Mouse (Mus musculus): ENCODE data around the gene Plxdc2.

Plxdc2 gene

DNA sequence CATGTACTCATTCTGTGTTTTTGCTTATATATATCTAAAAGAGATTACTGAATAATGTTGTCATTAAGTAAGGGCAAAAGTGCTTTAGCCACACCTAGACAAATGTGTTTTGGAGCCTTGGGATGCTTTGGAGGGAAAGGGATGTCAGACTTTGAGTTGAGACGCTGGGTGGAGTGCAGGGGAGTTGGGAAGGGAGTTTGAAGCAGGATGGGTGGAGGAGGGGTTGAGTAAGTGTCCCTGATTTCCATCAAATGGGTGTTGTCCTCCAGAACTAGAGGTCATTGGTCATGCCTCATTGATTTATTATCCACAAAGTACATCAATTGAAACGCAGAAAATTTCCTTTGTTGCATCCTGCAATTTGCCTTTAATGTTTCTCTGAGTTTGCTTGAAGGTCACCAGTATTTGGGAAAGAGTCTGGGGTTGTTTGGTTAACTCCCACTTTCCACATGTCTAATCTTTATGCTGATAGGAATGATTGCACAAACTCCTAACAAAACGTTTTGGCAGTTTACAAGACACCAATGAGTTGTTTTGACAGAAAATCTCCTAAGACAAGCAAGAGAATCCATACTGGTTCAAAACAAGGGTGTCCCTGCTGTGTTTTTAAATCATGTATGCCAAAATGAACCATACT is 58.4 kb downstream of the Plxdc2 start:
- no peak for DNase-seq (ENCODE audit: low spot score in 2 of 2)

DNA sequence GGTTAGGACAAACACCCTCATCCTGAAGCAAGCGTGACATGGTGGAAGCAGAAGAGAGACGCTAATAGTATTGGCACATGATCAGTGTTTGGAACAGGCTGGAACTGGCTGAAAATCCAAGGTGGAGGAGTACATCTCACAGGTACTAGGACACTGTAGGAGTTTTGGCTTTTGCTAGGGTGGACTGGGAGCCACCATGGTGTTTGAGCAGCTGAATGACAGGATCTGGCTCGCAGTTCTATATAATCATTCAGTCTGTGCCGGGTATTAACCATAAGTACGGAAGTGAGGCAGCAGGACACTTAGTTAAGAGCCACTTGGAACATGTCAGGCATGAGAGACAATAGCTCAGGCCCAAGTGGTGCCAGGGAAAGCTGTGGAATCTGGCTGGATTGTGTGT is 82.9 kb downstream of the Plxdc2 start:
- DNase-seq (ENCODE audit: low spot score in 2 of 2): no peak

DNA sequence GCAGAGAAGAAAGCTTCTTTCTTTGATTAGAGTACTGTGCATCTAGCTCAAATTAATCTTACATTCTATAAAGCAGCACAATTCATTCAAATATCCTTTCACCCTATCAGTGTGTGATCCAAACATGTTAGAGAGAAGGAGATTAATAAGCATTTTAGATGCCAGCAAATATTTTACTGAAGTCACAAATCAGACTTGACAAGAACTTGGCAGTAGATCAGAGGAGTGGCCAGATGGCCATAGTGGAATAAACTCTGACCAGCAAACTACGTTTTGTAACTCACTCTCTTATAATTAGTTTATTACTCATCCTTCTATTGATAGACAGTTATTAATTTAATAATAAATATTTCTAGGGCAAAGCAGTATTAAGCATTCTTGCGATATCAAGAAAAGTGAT is 86.5 kb downstream of the Plxdc2 start:
- DNase-seq (ENCODE audit: low spot score in 2 of 2): no peak

DNA sequence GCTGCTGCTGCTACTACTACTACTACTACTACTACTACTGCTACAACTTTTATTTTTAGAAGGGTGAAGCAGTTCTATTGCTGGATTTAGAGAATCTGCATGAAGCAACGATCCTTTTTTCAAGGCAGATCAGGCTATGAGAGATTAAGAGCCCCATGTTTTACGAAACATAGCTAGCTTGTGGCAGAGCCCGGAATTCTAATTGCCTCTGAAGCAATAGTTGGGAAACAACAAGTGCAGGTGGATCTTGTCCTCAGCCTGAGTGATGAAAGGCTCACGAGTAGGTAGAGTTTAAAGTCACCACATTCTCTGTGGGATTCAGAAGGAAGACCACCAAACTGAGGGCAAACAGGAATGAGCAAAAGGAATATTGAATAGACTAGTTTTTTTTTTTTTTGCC is 91.8 kb downstream of the Plxdc2 start:
- no peak for DNase-seq (ENCODE audit: low spot score in 2 of 2)

DNA sequence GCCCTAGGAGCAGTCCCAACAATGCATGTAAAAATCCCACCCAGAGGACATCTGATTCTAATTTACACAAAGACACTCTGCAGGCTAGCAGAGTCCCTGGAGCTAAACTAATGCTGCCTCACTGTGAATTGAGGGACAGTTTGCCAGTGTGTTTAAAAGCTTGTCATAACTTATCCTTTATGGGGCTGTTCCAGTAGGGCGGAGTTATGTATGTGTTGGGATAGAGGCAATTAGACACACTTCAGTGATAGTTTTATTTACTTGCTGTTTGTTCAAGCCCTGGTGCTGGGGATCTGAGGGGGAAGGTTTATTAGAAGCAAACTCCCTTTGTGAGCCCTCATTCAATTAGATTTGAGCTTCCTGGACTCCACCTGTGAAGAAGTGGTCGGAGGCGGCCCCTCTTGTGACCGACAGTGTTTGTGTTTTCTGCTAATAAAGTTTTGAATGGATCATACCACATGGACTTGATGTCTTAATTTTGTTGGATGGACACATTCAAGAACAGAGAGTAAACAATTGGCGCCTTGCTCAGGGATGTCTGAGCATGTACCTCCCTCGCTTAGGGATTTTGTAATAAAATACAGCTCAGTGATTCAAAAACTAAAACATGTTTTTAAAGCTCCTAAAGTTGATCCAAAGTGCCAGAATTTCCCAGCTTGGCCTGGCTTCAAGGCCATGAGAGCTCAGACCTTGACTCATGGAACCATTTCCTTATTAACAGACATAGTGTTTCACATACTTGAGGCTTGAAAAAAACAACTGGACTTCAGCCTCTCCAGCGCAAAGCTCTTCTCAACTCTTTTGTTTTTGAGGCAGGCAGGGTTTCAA is 94.9 kb downstream of the Plxdc2 start:
- DNase-seq (ENCODE audit: low spot score in 2 of 2): no peak

DNA sequence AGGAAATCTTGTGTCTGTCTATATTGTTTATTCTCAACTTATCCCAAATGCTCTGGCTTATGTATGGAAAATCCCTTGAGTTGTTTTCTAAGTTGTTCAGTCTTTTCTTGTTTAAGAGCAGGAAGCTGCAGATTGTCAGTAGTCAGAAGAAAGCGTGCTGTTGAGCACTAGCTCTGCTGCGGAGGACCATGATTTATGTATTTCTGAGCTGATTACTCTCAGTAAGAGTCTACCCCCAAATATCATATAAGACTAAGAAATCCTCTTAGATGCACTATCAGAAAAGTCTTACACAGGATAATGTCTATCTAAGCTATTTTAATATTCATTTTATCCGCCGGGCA is 95.5 kb downstream of the Plxdc2 start:
- DNase-seq (ENCODE audit: low spot score in 2 of 2): no peak

DNA sequence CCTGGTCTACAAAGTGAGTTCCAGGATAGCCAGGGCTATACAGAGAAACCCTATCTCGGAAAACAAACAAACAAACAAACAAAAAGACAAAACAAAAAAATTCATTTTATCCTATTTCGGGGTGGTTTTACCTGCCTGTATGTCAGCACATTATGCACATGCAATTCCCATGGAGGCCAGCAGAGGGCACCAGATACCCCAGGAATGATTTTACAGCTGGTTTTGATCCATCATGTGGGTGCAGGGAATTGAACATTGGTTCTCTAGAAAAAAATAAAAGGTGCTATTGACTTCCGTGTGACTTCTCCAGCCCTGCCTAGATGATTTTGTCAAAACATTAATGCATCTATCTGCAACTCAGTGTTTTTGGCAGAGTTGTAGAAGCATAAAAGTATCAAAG is 96.0 kb downstream of the Plxdc2 start:
- no peak for DNase-seq (ENCODE audit: low spot score in 2 of 2)

DNA sequence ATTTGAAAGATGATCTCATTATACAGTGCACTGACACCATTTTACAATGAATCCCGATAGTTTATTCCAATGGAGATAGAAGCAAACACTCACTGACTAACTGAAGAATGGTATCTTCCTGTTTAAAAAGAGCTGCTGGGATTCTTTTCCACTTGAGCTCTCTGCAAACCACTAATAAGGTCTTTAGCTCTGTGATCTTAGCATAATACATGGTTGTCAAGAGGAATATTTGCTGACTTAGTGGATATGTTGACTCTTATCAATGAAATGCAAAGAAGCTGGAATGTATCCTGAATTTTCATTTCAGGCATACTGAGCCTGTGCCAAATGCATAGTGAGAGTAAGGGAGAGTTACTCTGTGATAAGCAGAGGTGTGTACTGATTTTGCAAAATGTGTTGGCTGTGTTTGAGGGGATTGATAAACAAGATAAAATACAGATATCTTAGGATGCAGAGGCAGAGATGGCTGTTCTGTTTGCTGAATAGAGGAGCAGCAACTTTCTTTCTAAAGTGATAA is 100.2 kb downstream of the Plxdc2 start:
- no peak for DNase-seq (ENCODE audit: low spot score in 2 of 2)

DNA sequence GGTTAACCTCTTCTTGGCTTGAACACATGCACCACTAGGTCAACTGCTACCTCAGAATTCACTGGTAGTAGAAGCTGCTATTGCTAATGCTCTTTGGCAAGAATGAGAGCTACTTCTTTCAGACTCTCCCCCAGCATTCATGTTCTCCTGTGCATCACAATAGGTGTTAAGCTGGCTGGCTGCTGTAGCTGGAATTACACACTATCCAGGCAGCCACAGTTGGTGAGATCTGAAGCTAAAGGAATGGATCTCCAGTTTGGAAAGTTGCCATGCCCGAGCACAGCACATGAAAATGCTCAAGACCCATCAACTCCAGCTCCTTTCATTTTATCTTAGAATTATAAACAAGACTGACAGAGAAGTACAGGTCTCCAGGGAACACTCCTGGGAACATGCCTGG is 103.4 kb downstream of the Plxdc2 start:
- no peak for DNase-seq (ENCODE audit: low spot score in 2 of 2)

DNA sequence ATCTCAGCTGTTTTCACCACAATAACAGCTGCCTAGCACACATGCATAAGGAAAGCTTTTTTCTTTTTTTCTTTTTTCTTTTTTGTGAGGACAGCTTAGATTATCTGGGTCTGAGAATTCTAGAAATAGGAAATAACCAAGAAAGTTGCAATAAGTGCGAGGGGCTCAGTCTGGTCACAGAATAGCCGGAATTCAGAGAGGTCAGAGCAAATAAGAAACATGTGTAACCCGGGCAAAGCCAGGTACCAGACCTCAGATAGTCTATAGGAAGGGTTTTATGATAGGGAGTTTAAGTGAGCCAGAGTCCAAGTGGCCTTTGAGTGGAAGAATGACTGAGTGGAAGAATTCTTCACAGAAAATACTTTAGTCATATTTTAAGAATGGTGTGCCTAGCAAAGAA is 114.0 kb downstream of the Plxdc2 start:
- no peak for DNase-seq (ENCODE audit: low spot score in 2 of 2)

DNA sequence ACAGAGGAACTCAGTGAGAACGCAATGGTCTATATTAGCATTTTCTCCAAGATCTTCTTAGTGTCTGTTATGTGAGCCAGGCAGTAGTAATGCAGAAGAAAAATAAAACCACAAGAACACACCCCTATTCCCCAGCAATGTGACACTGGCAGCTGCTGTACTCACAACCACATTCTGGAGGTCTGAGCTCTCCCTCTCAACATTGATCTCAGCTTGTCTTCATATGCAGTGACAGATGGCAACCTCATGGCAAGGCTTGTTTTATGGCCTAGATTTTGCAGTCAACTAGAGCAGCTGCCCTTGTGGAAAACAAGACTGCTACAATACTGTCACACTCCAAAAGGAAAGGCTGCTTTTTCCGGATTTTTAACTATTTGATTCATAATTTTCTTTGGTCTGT is 127.8 kb downstream of the Plxdc2 start:
- DNase-seq (ENCODE audit: low spot score in 2 of 2): no peak

DNA sequence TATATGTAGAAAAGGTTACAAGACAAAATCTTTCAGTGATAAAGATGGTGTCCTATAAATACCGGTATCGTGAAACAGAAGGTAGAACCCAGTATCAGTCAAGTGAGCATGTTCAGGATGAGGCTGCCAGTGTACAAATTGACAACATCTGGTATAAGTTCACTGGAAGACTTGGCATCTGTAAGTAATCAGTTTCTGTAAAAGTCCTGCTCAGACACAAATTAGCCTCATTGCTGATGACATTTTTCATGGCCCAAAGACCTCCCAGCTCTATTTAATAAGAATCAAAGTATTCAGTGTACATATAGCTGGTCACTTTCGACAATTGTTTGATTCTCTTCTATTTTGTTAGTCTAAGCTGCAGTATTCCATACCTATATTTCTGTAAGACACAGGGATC is 129.9 kb downstream of the Plxdc2 start:
- no peak for DNase-seq (ENCODE audit: low spot score in 2 of 2)

DNA sequence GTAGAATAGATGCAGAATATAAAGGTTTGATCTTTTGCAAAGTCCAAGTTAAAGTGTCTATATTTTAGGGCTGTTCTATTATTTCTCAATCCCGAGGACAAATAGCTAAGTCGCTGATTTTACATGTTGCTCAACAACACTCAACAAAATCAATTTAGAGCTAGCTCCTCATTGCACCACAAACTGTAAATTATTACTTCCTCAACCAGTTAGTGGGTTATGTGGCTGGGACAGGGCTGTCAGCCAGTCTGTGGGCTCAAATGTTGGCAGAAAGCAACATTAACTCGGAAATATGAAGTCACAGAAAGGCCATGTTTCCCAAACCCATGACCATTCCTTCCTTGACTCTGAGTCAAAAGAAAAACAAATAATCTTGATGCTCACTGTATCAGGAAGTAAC is 135.1 kb downstream of the Plxdc2 start:
- DNase-seq (ENCODE audit: low spot score in 2 of 2): no peak

DNA sequence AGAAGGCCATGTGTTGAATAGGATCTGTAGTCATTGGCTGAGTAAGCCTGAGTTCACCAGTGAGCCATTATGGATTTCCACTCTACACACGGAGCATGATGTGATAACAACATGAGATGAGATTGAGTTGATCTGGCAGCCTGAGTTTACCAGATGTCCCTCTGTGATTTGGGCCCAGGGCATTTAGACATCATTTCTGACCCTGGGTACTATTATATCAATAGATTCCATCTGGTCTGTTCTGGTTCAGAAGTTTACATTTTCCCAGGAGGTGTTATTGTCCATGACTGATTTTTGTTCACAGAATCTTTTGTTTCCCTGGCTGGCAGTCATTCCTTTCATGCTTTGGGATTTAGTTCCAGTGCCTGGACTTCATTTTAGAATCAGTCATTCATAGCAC is 146.7 kb downstream of the Plxdc2 start:
- no peak for DNase-seq (ENCODE audit: low spot score in 2 of 2)

DNA sequence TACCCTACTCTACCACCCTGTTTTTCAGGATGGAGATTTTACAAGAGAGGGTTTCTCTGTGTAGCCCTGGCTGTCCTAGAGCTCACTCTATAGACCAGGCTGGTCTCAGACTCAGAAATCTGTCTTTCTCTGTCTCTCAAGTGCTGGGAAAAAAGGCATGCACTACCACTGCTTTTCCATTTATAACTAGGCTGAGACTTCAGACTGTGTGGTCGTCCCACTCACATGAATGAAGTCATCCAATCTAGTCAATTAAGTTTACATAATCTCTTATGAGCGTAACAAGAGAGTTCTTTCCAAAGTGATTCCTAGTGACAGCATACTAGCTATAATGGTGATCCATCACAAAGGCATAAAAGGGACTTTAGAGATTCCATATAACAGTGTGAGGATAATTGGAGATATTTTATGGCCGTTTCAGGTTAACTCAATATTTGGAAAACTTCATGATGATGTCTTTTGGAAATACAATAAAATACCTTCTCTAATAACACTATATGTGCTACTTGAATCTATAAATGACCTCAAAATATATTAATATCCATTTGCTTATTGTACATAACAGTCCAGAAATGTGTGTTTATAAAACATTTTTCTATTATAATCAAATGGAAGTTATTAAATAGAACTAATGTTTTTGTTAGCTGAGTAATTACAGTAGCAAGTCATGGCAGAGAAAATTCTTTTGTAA is 151.6 kb downstream of the Plxdc2 start:
- DNase-seq (ENCODE audit: low spot score in 2 of 2): no peak

DNA sequence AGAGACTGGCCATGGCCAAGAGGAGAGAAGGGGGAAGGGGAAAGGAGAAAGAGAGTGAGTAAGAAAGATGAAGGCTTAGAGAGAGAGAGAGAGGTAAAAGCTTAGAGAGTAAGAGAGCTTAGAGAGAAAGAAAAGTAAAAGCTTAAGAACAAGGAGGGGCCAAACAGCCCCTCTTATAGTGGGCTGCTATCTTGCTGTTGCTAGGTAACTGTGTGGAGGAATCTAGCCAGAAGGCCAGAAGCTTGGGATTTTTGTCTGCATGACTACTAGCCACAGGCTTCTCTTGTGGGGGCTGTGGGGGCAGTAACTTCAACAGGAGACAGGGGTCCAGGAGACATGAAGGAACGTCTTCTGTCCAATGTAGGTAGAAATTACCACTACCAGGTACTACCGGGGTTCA is 162.0 kb downstream of the Plxdc2 start:
- no peak for DNase-seq (ENCODE audit: low spot score in 2 of 2)

DNA sequence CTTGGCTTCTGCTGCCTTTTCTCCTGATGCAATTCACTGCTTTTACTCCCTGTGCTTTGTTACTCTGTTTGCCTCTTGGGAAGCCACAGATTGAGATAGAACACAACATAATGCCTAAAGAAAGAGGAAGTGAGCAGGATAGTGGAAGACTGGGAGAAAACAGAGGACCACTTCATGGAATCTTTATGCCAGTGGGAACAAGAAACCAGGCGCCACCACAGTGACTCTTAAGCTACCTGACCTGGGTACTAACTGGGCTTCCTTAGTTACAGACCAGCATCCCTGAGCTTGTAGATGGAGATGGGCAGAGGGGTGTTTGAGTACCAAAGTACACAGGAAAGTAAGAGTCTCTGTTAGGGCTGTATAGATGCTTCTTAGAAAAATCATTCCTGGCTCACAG is 167.3 kb downstream of the Plxdc2 start:
- DNase-seq (ENCODE audit: low spot score in 2 of 2): no peak

DNA sequence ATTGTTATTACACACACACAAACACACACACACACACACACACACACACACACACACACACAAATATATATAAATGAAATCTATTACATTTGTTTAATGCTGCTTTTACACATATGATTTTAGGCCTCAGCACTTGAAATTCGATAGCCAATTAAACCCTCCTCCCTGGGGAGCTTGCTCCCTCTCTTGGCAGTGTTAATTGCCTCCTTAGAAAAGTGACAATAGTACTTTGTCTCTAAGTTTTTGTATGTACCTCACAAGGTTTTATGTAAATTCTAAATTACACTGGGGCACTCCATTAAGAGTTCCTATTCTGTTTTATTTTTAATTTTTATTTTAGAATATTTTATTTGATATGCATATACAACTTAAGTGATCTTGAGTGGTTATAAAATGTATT is 176.1 kb downstream of the Plxdc2 start:
- DNase-seq (ENCODE audit: low spot score in 2 of 2): no peak

DNA sequence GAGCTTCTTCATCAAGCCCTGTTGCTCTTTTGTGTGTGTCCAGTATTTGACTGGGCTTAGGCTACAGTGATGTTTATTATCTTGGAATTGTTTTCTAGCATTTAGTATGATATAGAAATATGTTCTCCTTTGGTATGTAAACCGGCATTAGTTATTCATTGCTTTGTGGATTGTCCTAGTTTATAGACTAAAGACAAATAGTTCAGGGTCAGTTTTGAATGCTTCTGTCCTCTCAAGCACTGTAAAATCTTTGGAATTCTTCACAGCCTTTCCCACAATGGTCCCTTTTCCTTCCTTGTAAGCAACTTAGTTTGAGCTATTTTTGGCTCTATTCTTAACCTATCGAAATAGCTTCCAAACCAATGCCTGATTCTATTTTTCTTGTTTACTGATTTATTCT is 178.5 kb downstream of the Plxdc2 start:
- DNase-seq (ENCODE audit: low spot score in 2 of 2): no peak

DNA sequence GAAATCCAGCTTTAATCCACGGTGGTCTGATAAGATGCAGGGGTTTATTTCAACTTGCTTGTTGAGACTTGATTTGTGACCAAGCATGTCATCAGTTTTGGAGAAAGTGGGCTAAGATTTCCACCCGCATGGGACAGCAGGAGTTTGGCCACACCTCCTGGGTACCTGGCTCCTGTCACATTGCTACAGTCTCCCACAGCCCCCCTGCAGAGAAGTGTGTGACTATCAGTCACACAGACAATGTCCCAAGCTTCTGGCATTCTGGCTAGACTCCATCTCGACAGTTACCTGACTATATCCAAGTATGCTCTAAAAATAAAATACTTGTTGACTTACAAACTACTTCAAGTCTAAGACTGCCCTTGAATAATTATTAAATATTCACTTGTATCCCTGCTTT is 185.1 kb downstream of the Plxdc2 start:
- no peak for DNase-seq (ENCODE audit: low spot score in 2 of 2)

DNA sequence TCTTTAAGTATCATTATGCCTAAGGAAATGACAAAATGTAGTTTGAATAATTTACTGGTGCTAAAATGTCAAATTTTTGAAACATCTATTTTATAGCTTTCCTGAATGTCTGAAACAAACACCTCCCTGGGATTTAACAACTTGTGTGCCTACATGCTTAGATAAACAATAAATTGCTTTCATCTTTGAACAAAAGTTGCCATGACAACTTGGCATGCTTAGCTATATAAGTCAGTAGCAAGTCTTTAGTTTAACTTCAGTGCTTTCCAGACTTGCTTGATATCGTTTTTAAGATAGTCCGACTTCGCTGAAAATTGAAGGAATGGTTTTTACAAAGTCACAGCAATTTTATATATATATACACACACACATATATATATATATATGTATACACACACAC is 189.1 kb downstream of the Plxdc2 start:
- DNase-seq (ENCODE audit: low spot score in 2 of 2): no peak

DNA sequence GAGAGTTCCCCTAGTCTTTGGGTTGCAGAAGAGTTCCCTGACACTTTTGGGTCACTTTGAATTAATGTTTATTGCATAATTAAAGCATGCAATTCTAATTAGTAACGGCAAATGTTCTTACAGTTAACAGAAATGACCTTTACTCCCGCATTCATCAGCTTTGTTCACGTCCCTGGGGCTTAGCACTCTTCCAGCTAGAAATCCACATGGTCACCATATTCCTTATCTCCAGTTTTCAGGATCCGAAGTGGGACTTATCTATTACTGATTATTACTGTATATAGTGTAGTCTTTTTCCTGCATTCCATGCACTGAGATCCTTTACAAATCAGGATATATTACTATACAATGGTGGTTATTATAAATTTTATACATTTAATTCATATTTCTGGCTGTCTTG is 203.2 kb downstream of the Plxdc2 start:
- no peak for DNase-seq (ENCODE audit: low spot score in 2 of 2)

DNA sequence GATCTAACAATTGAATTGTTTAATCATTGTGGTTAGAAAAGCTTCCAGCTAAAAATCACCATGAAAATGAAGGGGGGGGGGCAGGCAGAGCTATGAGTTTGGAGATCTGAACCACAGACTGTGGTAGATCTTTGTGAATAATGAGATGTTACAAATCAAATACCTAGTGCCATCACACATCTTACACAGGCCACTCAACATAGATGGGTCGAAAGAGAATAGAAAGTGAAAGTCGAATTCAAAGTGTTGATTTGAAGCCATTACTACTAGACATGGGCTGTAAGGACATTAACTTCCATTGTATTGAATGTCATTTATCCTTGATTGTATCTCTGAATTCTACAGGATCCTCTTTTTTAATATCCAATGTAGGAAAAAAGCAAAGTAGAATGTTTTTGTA is 212.2 kb downstream of the Plxdc2 start:
- DNase-seq (ENCODE audit: low spot score in 2 of 2): no peak

Data from left cerebral cortex, adult 9 months (tissue).